Mouse (Mus musculus) neutrophil, adult 5-6 weeks (primary cell): ENCODE data around the gene Casq1. TPM values are rescaled to one million over a fixed set of nuclear protein-coding genes. Genes with fewer than 3 reads are reported as not detected.

Experiments
- total RNA-seq: library from RNA; stranded (forward); fragments of 200-1000 nt; gene quantifications from 2 replicates; pipeline ENCODE4 v1.2.3, GENCODE M21; 2017

The Casq1 gene
- total RNA-seq, 1 experiment from 2014 or later, result not detected

Other genes starting within 250 kb of the Casq1 start
- 2.0 and 2.3 TPM in 2 replicates for gene Vangl2, start 191.4 kb downstream of the Casq1 start, total RNA-seq
- gene Nhlh1, start 162.3 kb downstream of the Casq1 start, total RNA-seq, result not detected in 2 replicates
- 148 and 152 TPM in 2 replicates for gene Copa, start 137.3 kb downstream of the Casq1 start, total RNA-seq
- gene Ncstn, start 137.1 kb downstream of the Casq1 start, total RNA-seq, result 59.1 and 61.8 TPM in 2 replicates
- gene Pex19, start 93.1 kb downstream of the Casq1 start, total RNA-seq, result 41.4 and 52.2 TPM in 2 replicates
- gene Dcaf8, start 71.8 kb downstream of the Casq1 start, total RNA-seq, result 185 and 197 TPM in 2 replicates
- 6.6 and 8.5 TPM in 2 replicates for gene Pea15a, start 13.1 kb downstream of the Casq1 start, total RNA-seq
- not detected in 2 replicates for gene Atp1a4, start 38.5 kb upstream of the Casq1 start, total RNA-seq
- 9.0 and 10.1 TPM in 2 replicates for gene Igsf8, start 41.8 kb upstream of the Casq1 start, total RNA-seq
- not detected in 2 replicates for gene Atp1a2, start 78.2 kb upstream of the Casq1 start, total RNA-seq
- gene Kcnj9, start 109.5 kb upstream of the Casq1 start, total RNA-seq, result not detected in 2 replicates
- not detected in 2 replicates for gene Kcnj10, start 121.3 kb upstream of the Casq1 start, total RNA-seq
- 25.0 and 27.8 TPM in 2 replicates for gene Pigm, start 156.7 kb upstream of the Casq1 start, total RNA-seq